Mouse (Mus musculus): ENCODE results near the gene Trim26.

Trim26 gene

GRCm38 (mm10) chr17:36899376-36899775 is 62.4 kb downstream of the Trim26 start:
- DNase-seq (ENCODE audit: low spot score in 2 of 2): no peak

GRCm38 (mm10) chr17:36900001-36900400 is 63.1 kb downstream of the Trim26 start:
- no peak for DNase-seq (ENCODE audit: low spot score in 2 of 2)

- no peak for DNase-seq (ENCODE audit: low spot score in 2 of 2)
These were observed 63.8 kb downstream of the Trim26 start for GRCm38 (mm10) chr17:36900691-36901090.

GRCm38 (mm10) chr17:36903651-36904050 is 66.7 kb downstream of the Trim26 start:
- DNase-seq (ENCODE audit: low spot score in 2 of 2): no peak

- DNase-seq (ENCODE audit: low spot score in 2 of 2): no peak
These were observed 71.3 kb downstream of the Trim26 start for GRCm38 (mm10) chr17:36908235-36908634.

Data from heart, adult 9 months (tissue).